Mouse (Mus musculus): ENCODE data around the gene Nom1. TPM values are rescaled to one million over a fixed set of nuclear protein-coding genes. Genes with fewer than 3 reads are reported as not detected.

The Nom1 gene
- total RNA-seq, 4 experiments from 2014 or later: 25.1 to 28.9 (median 26.8) TPM

Other genes starting within 250 kb of the Nom1 start
- gene Rnf32, start 238.7 kb upstream of the Nom1 start, total RNA-seq (2022): 10 to 100 TPM; 11.7 to 16.7 (median 14.3) TPM
- gene Lmbr1, start 56.3 kb upstream of the Nom1 start, total RNA-seq (2022): 10 to 100 TPM; 28.6 to 37.1 (median 32.1) TPM
- not detected for gene Mnx1, start 43.8 kb downstream of the Nom1 start, total RNA-seq (2022)
- gene Ube3c, start 134.6 kb downstream of the Nom1 start, total RNA-seq (2022): 10 to 100 TPM; 62.9 to 69.4 (median 65.8) TPM

Data from left cerebral cortex, adult 8-10 months (tissue).